Mouse (Mus musculus) kidney, adult 2 months (tissue): Measurements from ENCODE around the gene Scd4. TPM values are rescaled to one million over a fixed set of nuclear protein-coding genes. Genes with fewer than 3 reads are reported as not detected.
"Not testable (repeated sequence)": the region's sequence is repeated elsewhere in the genome, so short reads cannot be mapped to it uniquely, and the experiment has no call there.

Experiments used
- DNase-seq: peaks from one replicate; pipeline ENCODE4 v3.0.0; 2021
- H3K27ac ChIP-seq: fragments of 200-500 bp; 2 replicates; pipeline ENCODE4 v1.5.1; 2012; ENCODE audit warnings: low read depth, low read length, control low read depth, inconsistent platforms; ENCODE audit not compliant: insufficient read depth
- H3K27me3 ChIP-seq: fragments of 200-500 bp; replicated peaks from 2 replicates; pipeline ENCODE4 v1.6.1; 2012; ENCODE audit warnings: mild to moderate bottlenecking, moderate library complexity, low read length, inconsistent platforms; ENCODE audit not compliant: control insufficient read depth, insufficient read depth
- H3K36me3 ChIP-seq: fragments of 200-500 bp; 2 replicates; pipeline ENCODE4 v1.6.1; 2012; ENCODE audit warnings: mild to moderate bottlenecking, moderate library complexity, low read length, inconsistent platforms; ENCODE audit not compliant: control insufficient read depth, insufficient read depth
- H3K4me1 ChIP-seq: fragments of 200-500 bp; 2 replicates; pipeline ENCODE4 v1.6.1; 2011; ENCODE audit warnings: low read length; ENCODE audit not compliant: control insufficient read depth, insufficient read depth
- H3K4me3 ChIP-seq: fragments of 200-500 bp; 2 replicates; pipeline ENCODE4 v1.5.1; 2011; ENCODE audit warnings: mild to moderate bottlenecking, low read depth, low read length, control low read depth; ENCODE audit not compliant: insufficient read depth
- CTCF ChIP-seq: fragments of 200-500 bp; conservative IDR thresholded peaks from 2 replicates; pipeline ENCODE4 v1.5.1; 2011; ENCODE audit warnings: low read depth, mild to moderate bottlenecking, control low read depth, low read length, moderate library complexity, mixed read lengths; ENCODE audit not compliant: insufficient read depth, insufficient read length
- POLR2A ChIP-seq: fragments of 200-500 bp; IDR thresholded peaks from one replicate; pipeline ENCODE4 v1.6.1; 2011; ENCODE audit warnings: low read depth, low read length, control low read depth
- WGBS: fragments of 180-500 bp; shearing (Covaris S2); methylation state at CpG from one replicate; pipeline ENCODE4 v1.1.7; 2018; 5-methylcytosine and 5-hydroxymethylcytosine counted together
- polyA plus RNA-seq: library from polyadenylated mRNA; depleted of rRNA; stranded (reverse); fragments of >200 nt; gene quantifications from 2 replicates; pipeline ENCODE4 v1.2.3, GENCODE M21; 2012

Gene Scd4
- polyA plus RNA-seq, 1 experiment: 0.23 TPM

GRCm38 (mm10) chr19:44318545-44318944 lies 14.3 kb upstream of the Scd4 start:
- TF ChIP-seq POLR2A (no peak), CTCF (no peak)
- no peaks in the 10 kb centered on the region for H3K27me3 ChIP-seq
- DNase-seq: no peak

GRCm38 (mm10) chr19:44320316-44320715 lies 12.6 kb upstream of the Scd4 start:
- H3K4me1 ChIP-seq: no peaks in the 10 kb centered on the region
- H3K27me3 ChIP-seq: no peaks in the 10 kb centered on the region
- DNase-seq: no peak
- H3K4me3 ChIP-seq: no peak overlapping the region
- 93% methylated on average over 3 of the region's 3 CpGs for WGBS
- H3K27ac ChIP-seq: no peak overlapping the region
- no peaks in the 10 kb centered on the region for H3K36me3 ChIP-seq
- TF ChIP-seq POLR2A: no peak
- TF ChIP-seq CTCF: no peak

More at GRCm38 (mm10) chr19:44318545-44318944, 14.3 kb upstream of the Scd4 start:
- H3K36me3 ChIP-seq: no peaks in the 10 kb centered on the region
- H3K4me3 ChIP-seq: no peak overlapping the region
- H3K4me1 ChIP-seq: peaks cover 4% of the 10 kb centered on the region
- no peak overlapping the region for H3K27ac ChIP-seq

- DNase-seq: peak; percentile 16
These were observed 11.7 kb upstream of the Scd4 start for GRCm38 (mm10) chr19:44321201-44321600.

GRCm38 (mm10) chr19:44321631-44322030 lies 11.3 kb upstream of the Scd4 start:
- Histone ChIP-seq H3K27ac (no peak overlapping the region), H3K36me3 (no peaks in the 10 kb centered on the region), H3K27me3 (no peaks in the 10 kb centered on the region), H3K4me3 (no peak overlapping the region), H3K4me1 (no peaks in the 10 kb centered on the region)
- DNase-seq: no peak
- WGBS: 74% methylated on average over 2 of the region's 2 CpGs
- no peak for TF ChIP-seq CTCF
- no peak for TF ChIP-seq POLR2A

More at GRCm38 (mm10) chr19:44321201-44321600, 11.7 kb upstream of the Scd4 start:
- no peak for TF ChIP-seq POLR2A
- no peak for TF ChIP-seq CTCF
- no peaks in the 10 kb centered on the region for H3K4me1 ChIP-seq
- H3K4me3 ChIP-seq: no peak overlapping the region
- H3K27ac ChIP-seq: no peak overlapping the region
- H3K36me3 ChIP-seq: no peaks in the 10 kb centered on the region
- no peaks in the 10 kb centered on the region for H3K27me3 ChIP-seq
- WGBS: 67% methylated on average over 4 of the region's 4 CpGs

- no peak overlapping the region for H3K4me3 ChIP-seq
- WGBS: 44% methylated on average over 2 of the region's 2 CpGs
- no peak overlapping the region for H3K27ac ChIP-seq
- peak; percentile 51 for DNase-seq
- no peaks in the 10 kb centered on the region for H3K27me3 ChIP-seq
- peaks cover 7% of the 10 kb centered on the region for H3K4me1 ChIP-seq
- no peak for TF ChIP-seq CTCF
- no peak for TF ChIP-seq POLR2A
- H3K36me3 ChIP-seq: no peaks in the 10 kb centered on the region
These were observed 3.3 kb upstream of the Scd4 start for GRCm38 (mm10) chr19:44329566-44329965.

- not testable (repeated sequence) for H3K27me3 ChIP-seq, H3K4me3 ChIP-seq, H3K4me1 ChIP-seq, H3K27ac ChIP-seq, H3K36me3 ChIP-seq, DNase-seq
- WGBS: 98% methylated on average over 1 of the region's 1 CpGs
These were observed 1.8 kb upstream of the Scd4 start for GRCm38 (mm10) chr19:44331128-44331527.

GRCm38 (mm10) chr19:44331911-44332310 lies 981 bp upstream of the Scd4 start:
- Histone ChIP-seq H3K27ac (no peak overlapping the region), H3K4me1 (peaks cover 7% of the 10 kb centered on the region), H3K4me3 (no peak overlapping the region), H3K36me3 (no peaks in the 10 kb centered on the region), H3K27me3 (no peaks in the 10 kb centered on the region)
- WGBS: 79% methylated on average over 5 of the region's 5 CpGs
- TF ChIP-seq POLR2A: no peak
- TF ChIP-seq CTCF: no peak
- no peak for DNase-seq

- 70% methylated on average over 8 of the region's 8 CpGs for WGBS
- TF ChIP-seq CTCF (no peak), POLR2A (no peak)
- H3K27me3 ChIP-seq: no peaks in the 10 kb centered on the region
- no peak for DNase-seq
- H3K4me3 ChIP-seq: no peak overlapping the region
- no peak overlapping the region for H3K27ac ChIP-seq
- peaks cover 7% of the 10 kb centered on the region for H3K4me1 ChIP-seq
- no peaks in the 10 kb centered on the region for H3K36me3 ChIP-seq
These were observed 566 bp upstream of the Scd4 start for GRCm38 (mm10) chr19:44332326-44332725.
